Mouse (Mus musculus) CH12.LX (cell line): Measurements from ENCODE around the gene Nr2e3. TPM values are rescaled to one million over a fixed set of nuclear protein-coding genes. Genes with fewer than 3 reads are reported as not detected.

Experiments used
- DNase-seq: peaks from one replicate; pipeline ENCODE4 v3.0.0-alpha.2; 2013; ENCODE audit errors: extremely low read depth
- H3K27ac ChIP-seq: 2 replicates; pipeline ENCODE4 v1.5.1; 2012; ENCODE audit warnings: low read depth, mild to moderate bottlenecking, control low read depth, moderate library complexity; ENCODE audit not compliant: insufficient read depth
- H3K27me3 ChIP-seq: replicated peaks from 2 replicates; pipeline ENCODE3; 2012; ENCODE audit warnings: inconsistent platforms
- H3K36me3 ChIP-seq, 2 experiments: replicated peaks in 1 of 2; 2 replicates each; pipeline versions ENCODE3 to v1.6.1; 2012; ENCODE audit warnings: inconsistent platforms in 1 of 2, low read length in 1 of 2, mild to moderate bottlenecking in 1 of 2, mixed read lengths in 1 of 2, moderate library complexity in 1 of 2; ENCODE audit not compliant: control insufficient read depth in 1 of 2, insufficient read depth in 1 of 2
- H3K4me1 ChIP-seq, 2 experiments: 2 replicates each; pipeline ENCODE4 v1.6.1; 2012; ENCODE audit warnings: inconsistent platforms in 1 of 2, moderate library complexity in 1 of 2; ENCODE audit not compliant: insufficient read depth in 2 of 2, control insufficient read depth in 1 of 2
- H3K4me2 ChIP-seq: 2 replicates; pipeline ENCODE4 v1.6.1; 2012; ENCODE audit warnings: low read depth, mild to moderate bottlenecking, control low read depth; ENCODE audit not compliant: poor library complexity, insufficient read depth, severe bottlenecking
- H3K4me3 ChIP-seq, 3 experiments: fragments of 150-350 bp in 1 of 3; sonication (generic) in 1 of 3; replicated peaks in 1 of 3; 2 replicates each; pipeline versions ENCODE3 to v1.5.1; 2011 to 2012; ENCODE audit warnings: low read depth in 2 of 3, low read length in 2 of 3, mild to moderate bottlenecking in 2 of 3, moderate library complexity in 2 of 3, control low read depth in 1 of 3, improper control_type of control experiment in 1 of 3, inconsistent platforms in 1 of 3, mixed read lengths in 1 of 3; ENCODE audit not compliant: poor library complexity in 1 of 3
- H3K79me2 ChIP-seq: replicated peaks from 2 replicates; pipeline ENCODE4 v1.6.1; 2012; ENCODE audit warnings: mild to moderate bottlenecking, moderate library complexity; ENCODE audit not compliant: control insufficient read depth, poor library complexity, insufficient read depth, severe bottlenecking; ENCODE audit errors: extremely low read depth
- H3K9ac ChIP-seq: 2 replicates; pipeline ENCODE4 v1.6.1; 2012; ENCODE audit warnings: low read depth, mild to moderate bottlenecking, control low read depth, moderate library complexity; ENCODE audit not compliant: insufficient read depth
- H3K9me3 ChIP-seq: replicated peaks from 2 replicates; pipeline ENCODE3; 2012; ENCODE audit warnings: low read length, inconsistent platforms, mixed read lengths
- BHLHE40 ChIP-seq: IDR thresholded peaks from 2 replicates; pipeline ENCODE4 v1.6.1; 2011; ENCODE audit warnings: mild to moderate bottlenecking, low read depth, low read length, improper control_type of control experiment
- CTCF ChIP-seq, 2 experiments: IDR thresholded peaks in 1 of 2; conservative IDR thresholded peaks in 1 of 2; 2 replicates each; pipeline ENCODE4 v1.5.1; 2011 to 2012; ENCODE audit warnings: low read depth in 2 of 2, low read length in 2 of 2, improper control_type of control experiment in 1 of 2, inconsistent platforms in 1 of 2, mild to moderate bottlenecking in 1 of 2, moderate library complexity in 1 of 2
- E2F4 ChIP-seq: IDR thresholded peaks from 2 replicates; pipeline ENCODE4 v1.6.1; 2011; ENCODE audit warnings: low read depth, low read length, improper control_type of control experiment; ENCODE audit not compliant: insufficient replicate concordance
- ELF1 ChIP-seq: IDR thresholded peaks from 2 replicates; pipeline ENCODE4 v1.6.1; 2014; ENCODE audit warnings: low read depth, mild to moderate bottlenecking, inconsistent platforms, low read length, improper control_type of control experiment
- EP300 ChIP-seq: IDR thresholded peaks from 2 replicates; pipeline ENCODE4 v1.6.1; 2011; ENCODE audit warnings: low read length, improper control_type of control experiment
- GABPA ChIP-seq: IDR thresholded peaks from 2 replicates; pipeline ENCODE4 v1.6.1; 2012; ENCODE audit warnings: low read depth, low read length, improper control_type of control experiment, inconsistent platforms; ENCODE audit not compliant: insufficient replicate concordance
- JUND ChIP-seq: conservative IDR thresholded peaks from 2 replicates; pipeline ENCODE4 v1.6.1; 2011; ENCODE audit warnings: low read depth, low read length, improper control_type of control experiment
- KAT2A ChIP-seq: IDR thresholded peaks from 2 replicates; pipeline ENCODE4 v1.6.1; 2012; ENCODE audit warnings: low read length, improper control_type of control experiment, inconsistent platforms; ENCODE audit not compliant: insufficient replicate concordance
- MAX ChIP-seq: IDR thresholded peaks from 2 replicates; pipeline ENCODE4 v1.6.1; 2011; ENCODE audit warnings: low read length, improper control_type of control experiment
- MAZ ChIP-seq: IDR thresholded peaks from 2 replicates; pipeline ENCODE4 v1.6.1; 2012; ENCODE audit warnings: low read depth, mild to moderate bottlenecking, inconsistent platforms, low read length, improper control_type of control experiment, moderate library complexity
- MEF2A ChIP-seq: IDR thresholded peaks from 2 replicates; pipeline ENCODE4 v1.6.1; 2014; ENCODE audit warnings: low read depth, mild to moderate bottlenecking, inconsistent platforms, low read length, improper control_type of control experiment, borderline replicate concordance
- MXI1 ChIP-seq: IDR thresholded peaks from 2 replicates; pipeline ENCODE4 v1.6.1; 2011; ENCODE audit warnings: mild to moderate bottlenecking, low read depth, low read length, improper control_type of control experiment
- MYC ChIP-seq: IDR thresholded peaks from 2 replicates; pipeline ENCODE4 v1.6.1; 2011; ENCODE audit warnings: low read depth, mild to moderate bottlenecking, improper control_type of control experiment, low read length
- RAD21 ChIP-seq: IDR thresholded peaks from 2 replicates; pipeline ENCODE4 v1.6.1; 2011; ENCODE audit warnings: low read depth, mild to moderate bottlenecking, low read length, improper control_type of control experiment, moderate library complexity
- SIN3A ChIP-seq: IDR thresholded peaks from 2 replicates; pipeline ENCODE4 v1.6.1; 2012; ENCODE audit warnings: low read length, improper control_type of control experiment, inconsistent platforms
- SMC3 ChIP-seq: IDR thresholded peaks from 2 replicates; pipeline ENCODE4 v1.6.1; 2011; ENCODE audit warnings: low read depth, low read length, improper control_type of control experiment
- TBP ChIP-seq: conservative IDR thresholded peaks from 2 replicates; pipeline ENCODE4 v1.6.1; 2011; ENCODE audit warnings: low read depth, low read length, improper control_type of control experiment
- TCF12 ChIP-seq: IDR thresholded peaks from 2 replicates; pipeline ENCODE4 v1.6.1; 2014; ENCODE audit warnings: low read depth, mild to moderate bottlenecking, inconsistent platforms, low read length, improper control_type of control experiment
- USF1 ChIP-seq: IDR thresholded peaks from 2 replicates; pipeline ENCODE4 v1.6.1; 2014; ENCODE audit warnings: low read depth, mild to moderate bottlenecking, inconsistent platforms, low read length, improper control_type of control experiment
- USF2 ChIP-seq: conservative IDR thresholded peaks from 2 replicates; pipeline ENCODE4 v1.6.1; 2011; ENCODE audit warnings: low read depth, low read length, improper control_type of control experiment
- ZC3H11A ChIP-seq: IDR thresholded peaks from 2 replicates; pipeline ENCODE4 v1.6.1; 2012; ENCODE audit warnings: low read depth, mild to moderate bottlenecking, inconsistent platforms, low read length, improper control_type of control experiment
- dilution Hi-C: fragments of 300-500 bp; cut with MboI; formaldehyde crosslinking; loops from 2 replicates; pipeline ENCODE4 v1.14.3; 2020; ENCODE audit warnings: low sequenced_read_pairs; ENCODE audit not compliant: extremely low pct_unique_long_range_greater_than_20kb, extremely low pct_ligation_motif_present
- in situ Hi-C: fragments of 300-500 bp; cut with MboI; formaldehyde crosslinking; loops from 3 replicates; pipeline ENCODE4 v1.14.3; 2019; ENCODE audit warnings: low sequenced_read_pairs, low pct_ligation_motif_present, low pct_unique_long_range_greater_than_20kb, mixed read lengths
- polyA plus RNA-seq: library from polyadenylated mRNA; unstranded; fragments of >175 nt; gene quantifications from 2 replicates; pipeline ENCODE4 v1.2.1, GENCODE M21; 2012; ENCODE audit warnings: low read depth; ENCODE audit not compliant: insufficient read length
- total RNA-seq, 2 experiments: library from RNA; depleted of rRNA; stranded (reverse); fragments of 300-350 nt in 1 of 2; fragments of >200 nt in 1 of 2; gene quantifications; 2 replicates each; pipeline ENCODE4 v1.2.3; 2012 to 2014

Gene Nr2e3
- total and polyA plus RNA-seq, 3 experiments: 0.13 TPM; not detected in 2

DNA sequence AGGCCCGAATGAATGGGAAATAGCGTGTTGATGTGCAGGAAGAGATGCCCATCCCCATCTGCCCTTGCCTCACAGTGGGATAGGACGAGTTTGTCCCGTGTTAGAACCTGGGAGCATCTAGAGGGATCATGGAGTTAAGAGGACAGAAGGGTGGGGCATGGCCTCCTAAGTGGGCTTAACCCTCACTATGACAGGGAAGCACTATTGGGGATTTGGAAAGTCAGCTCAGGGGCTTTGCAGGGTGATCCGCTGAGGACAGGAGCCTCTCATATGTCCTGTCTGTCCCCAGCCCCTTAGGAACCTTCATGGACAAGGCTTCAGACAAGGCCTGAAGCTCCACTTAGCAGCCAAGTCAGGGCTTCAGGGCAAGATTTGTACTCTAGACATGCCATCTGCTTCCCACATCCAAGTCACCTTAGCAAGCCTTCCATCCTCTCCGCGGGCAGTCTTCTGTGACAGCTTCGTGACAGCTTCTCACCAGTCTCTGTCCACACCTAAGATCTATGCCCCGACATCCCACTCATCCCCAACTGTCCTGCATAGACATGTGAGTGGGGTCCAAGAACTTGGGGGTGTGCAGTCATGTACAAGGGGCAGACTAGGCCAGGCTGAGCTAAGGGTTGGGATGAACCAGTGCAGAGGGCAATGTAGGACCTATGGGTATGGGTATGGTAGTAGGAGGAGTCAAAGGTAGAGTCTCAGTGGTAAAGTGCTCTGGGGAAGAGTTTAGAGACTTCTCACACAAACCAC, 9.3 kb downstream of the Nr2e3 start:
- no peak for DNase-seq
- H3K27me3 ChIP-seq: no peaks in the 10 kb centered on the region
- no peak overlapping the region for H3K27ac ChIP-seq
- no peaks in the 10 kb centered on the region for H3K9me3 ChIP-seq
- no peak overlapping the region for H3K9ac ChIP-seq
- TF ChIP-seq USF1: no peak
- TF ChIP-seq MYC: no peak
- no peak for TF ChIP-seq EP300
- no peak for TF ChIP-seq MXI1
- TF ChIP-seq KAT2A: no peak
- no peak for TF ChIP-seq JUND
- TF ChIP-seq USF2: no peak
- TF ChIP-seq TCF12: no peak
- TF ChIP-seq, all 38 proteins: peak for 0
- Histone ChIP-seq H3K4me2 (no peak overlapping the region), H3K4me3 (no peak overlapping the region), H3K36me3 (no peaks in the 10 kb centered on the region), H3K79me2 (no peaks in the 10 kb centered on the region), H3K4me1 (peaks cover 4 to 31% of the 10 kb centered on the region in 2 experiments; a peak in 3 of 4 replicates)
- in situ Hi-C loops (no loop called here), dilution Hi-C loops (no loop called here)

DNA sequence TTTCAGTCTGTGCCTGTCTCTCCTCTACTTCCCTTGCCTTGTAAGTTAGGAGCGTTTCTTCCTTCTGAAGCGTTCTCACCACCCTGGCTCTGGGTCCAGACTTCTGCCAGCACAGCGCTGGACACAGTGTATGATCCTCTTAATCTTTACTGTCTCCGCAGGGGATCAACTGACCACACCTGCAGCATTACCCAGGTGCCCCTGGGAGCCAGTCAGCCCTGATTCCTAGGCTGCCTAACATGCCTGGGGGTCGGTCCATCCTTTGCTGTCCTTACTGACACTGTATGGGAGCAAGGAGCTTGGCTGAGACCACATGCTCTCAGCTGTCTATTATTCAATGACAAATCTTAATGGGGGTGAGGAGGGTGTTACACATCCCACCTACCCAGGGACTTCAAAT, 10.5 kb downstream of the Nr2e3 start:
- TF ChIP-seq ZC3H11A (no peak), E2F4 (no peak), EP300 (no peak), MXI1 (no peak), GABPA (no peak), MEF2A (no peak), CTCF (conservative IDR thresholded peaks at IDR 0.05 in 1 of 2, IDR thresholded peaks at IDR 0.05 in 1 of 2; ENCODE audit: low read depth in 2 of 2, low read length in 2 of 2) (no peak), BHLHE40 (no peak), MAZ (no peak), ELF1 (no peak), TBP (no peak), SMC3 (no peak), MAX (no peak), RAD21 (no peak), USF1 (no peak), SIN3A (no peak)
- peaks cover 0 to 19% of the 10 kb centered on the region in 2 experiments; a peak in 2 of 4 replicates for H3K4me1 ChIP-seq
- H3K4me3 ChIP-seq: no peak overlapping the region
- no peak overlapping the region for H3K4me2 ChIP-seq
- H3K27ac ChIP-seq: no peak overlapping the region
- in situ Hi-C loops: no loop called here
- no peaks in the 10 kb centered on the region for H3K9me3 ChIP-seq
- dilution Hi-C loops: no loop called here
- no peaks in the 10 kb centered on the region for H3K27me3 ChIP-seq
- no peak overlapping the region for H3K9ac ChIP-seq
- no peaks in the 10 kb centered on the region for H3K36me3 ChIP-seq
- H3K79me2 ChIP-seq: no peaks in the 10 kb centered on the region
- DNase-seq: no peak
